Mouse (Mus musculus): ENCODE results near the gene Lss. TPM values are rescaled to one million over a fixed set of nuclear protein-coding genes. Genes with fewer than 3 reads are reported as not detected.

The Lss gene
- polyA plus RNA-seq, 1 experiment from 2014 or later = 15.8 TPM

- no peak for TF ChIP-seq CTCF (IDR thresholded peaks at IDR 0.05; ENCODE audit: low read depth)
- TF ChIP-seq EP300 (IDR thresholded peaks at IDR 0.05; ENCODE audit: low read depth) = no peak
- peaks cover 8% of the 10 kb centered on the region; the same call in 1 of the 2 replicates for H3K4me1 ChIP-seq (ENCODE audit: insufficient read depth)
- 34% methylated on average over 2 of the region's 2 CpGs for WGBS (ENCODE audit: insufficient replicate concordance)
- H3K27me3 ChIP-seq (ENCODE audit: insufficient read depth, low read length) = no peaks in the 10 kb centered on the region
- H3K9ac ChIP-seq (replicated peaks) = no peak overlapping the region
- no peaks in the 10 kb centered on the region for H3K36me3 ChIP-seq (replicated peaks; ENCODE audit: insufficient read depth, low read length)
- no peak for DNase-seq
- H3K9me3 ChIP-seq (ENCODE audit: low read length) = no peaks in the 10 kb centered on the region
- ATAC-seq = no peak
- H3K4me3 ChIP-seq (ENCODE audit: low read depth, low read length) = no peak overlapping the region
- no peak overlapping the region for H3K4me2 ChIP-seq (ENCODE audit: low read depth, low read length)
- H3K27ac ChIP-seq (ENCODE audit: low read depth) = no peak overlapping the region
Measured at GRCm38 (mm10) chr10:76571070-76571469, 39.7 kb downstream of the Lss start.

GRCm38 (mm10) chr10:76572151-76572550 lies 40.8 kb downstream of the Lss start:
- H3K36me3 ChIP-seq (replicated peaks; ENCODE audit: insufficient read depth, low read length) = no peaks in the 10 kb centered on the region
- H3K4me1 ChIP-seq (ENCODE audit: insufficient read depth) = peaks cover 8% of the 10 kb centered on the region; the same call in 1 of the 2 replicates
- no peaks in the 10 kb centered on the region for H3K27me3 ChIP-seq (ENCODE audit: insufficient read depth, low read length)
- no peak overlapping the region for H3K9ac ChIP-seq (replicated peaks)
- no peak overlapping the region for H3K4me2 ChIP-seq (ENCODE audit: low read depth, low read length)
- H3K9me3 ChIP-seq (ENCODE audit: low read length) = no peaks in the 10 kb centered on the region
- 75% methylated on average over 3 of the region's 3 CpGs for WGBS (ENCODE audit: insufficient replicate concordance)
- H3K27ac ChIP-seq (ENCODE audit: low read depth) = no peak overlapping the region
- no peak for DNase-seq
- TF ChIP-seq CTCF (IDR thresholded peaks at IDR 0.05; ENCODE audit: low read depth) = no peak
- TF ChIP-seq EP300 (IDR thresholded peaks at IDR 0.05; ENCODE audit: low read depth) = no peak
- no peak overlapping the region for H3K4me3 ChIP-seq (ENCODE audit: low read depth, low read length)
- no peak for ATAC-seq

DNA sequence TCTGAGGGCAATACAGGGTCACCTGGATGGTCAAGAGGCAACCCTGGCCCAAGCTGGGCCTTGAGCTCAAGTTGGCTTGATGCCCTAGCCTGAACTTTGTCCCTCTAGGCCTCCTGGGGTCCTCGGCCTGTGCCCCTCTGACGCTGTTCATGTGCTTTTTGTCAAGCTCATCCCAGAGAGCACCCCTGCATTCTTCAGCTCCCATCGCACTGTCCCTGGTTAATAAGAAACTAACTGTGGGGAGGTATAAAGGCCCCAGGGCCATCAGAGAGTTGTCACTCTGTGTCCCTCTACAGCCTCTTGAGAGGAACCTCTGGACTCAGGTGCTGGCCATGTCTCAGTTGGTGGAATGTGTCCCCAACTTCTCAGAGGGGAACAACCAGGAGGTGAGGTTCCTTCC lies 44.0 kb downstream of the Lss start, which contains the start of gene Ftcd:
Gene Ftcd, plus strand, starts transcription at position 275 of the 400 bp plus-strand sequence.
- peak within 1 kb of the TSS; percentile 93 for H3K27ac ChIP-seq (ENCODE audit: low read depth)
- H3K9me3 ChIP-seq (ENCODE audit: low read length) = no peaks in the 10 kb centered on the region
- WGBS (ENCODE audit: insufficient replicate concordance) = 62% methylated on average over 3 of the region's 3 CpGs
- H3K4me1 ChIP-seq (ENCODE audit: insufficient read depth) = peaks cover 8% of the 10 kb centered on the region; the same call in 1 of the 2 replicates
- ATAC-seq (peak; percentile 77), DNase-seq (peak; percentile 64)
- H3K9ac ChIP-seq (replicated peaks) = peak within 1 kb of the TSS; percentile 51
- TF ChIP-seq EP300 (IDR thresholded peaks at IDR 0.05; ENCODE audit: low read depth) (no peak; the same call in 1 of the 2 replicates), CTCF (IDR thresholded peaks at IDR 0.05; ENCODE audit: low read depth) (no peak)
- H3K36me3 ChIP-seq (replicated peaks; ENCODE audit: insufficient read depth, low read length) = no peaks in the 10 kb centered on the region; the same call in 1 of the 2 replicates
- H3K4me2 ChIP-seq (ENCODE audit: low read depth, low read length) = peak within 1 kb of the TSS; percentile 58
- H3K27me3 ChIP-seq (ENCODE audit: insufficient read depth, low read length) = no peaks in the 10 kb centered on the region
- peak within 1 kb of the TSS; percentile 26; the same call in 1 of the 2 replicates for H3K4me3 ChIP-seq (ENCODE audit: low read depth, low read length)

DNA sequence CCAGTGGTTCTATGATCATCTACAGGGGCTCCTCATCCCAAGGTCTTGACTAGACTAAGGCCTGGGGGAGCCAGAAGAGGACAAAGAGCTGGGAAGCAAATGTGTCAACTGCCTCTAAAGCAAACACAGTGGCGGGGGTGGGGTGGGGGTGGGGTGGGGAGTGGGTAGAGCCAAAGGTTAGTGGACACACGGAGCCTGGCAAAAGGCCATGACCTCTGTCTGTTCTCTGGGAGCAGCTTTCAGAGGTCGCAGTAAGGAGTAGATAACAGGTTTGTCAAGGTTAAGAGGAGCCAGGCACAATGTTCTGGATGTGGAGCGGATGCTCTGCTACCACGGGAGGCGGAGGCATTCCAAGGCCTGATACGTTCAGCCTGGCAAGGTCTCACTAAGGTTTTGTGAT lies 45.5 kb downstream of the Lss start:
- Histone ChIP-seq H3K4me3 (ENCODE audit: low read depth, low read length) (no peak overlapping the region), H3K27me3 (ENCODE audit: insufficient read depth, low read length) (no peaks in the 10 kb centered on the region), H3K9me3 (ENCODE audit: low read length) (no peaks in the 10 kb centered on the region), H3K27ac (ENCODE audit: low read depth) (peak overlapping the region; percentile 93), H3K4me1 (ENCODE audit: insufficient read depth) (peaks cover 8% of the 10 kb centered on the region; the same call in 1 of the 2 replicates), H3K9ac (replicated peaks) (no peak overlapping the region), H3K36me3 (replicated peaks; ENCODE audit: insufficient read depth, low read length) (no peaks in the 10 kb centered on the region; the same call in 1 of the 2 replicates), H3K4me2 (ENCODE audit: low read depth, low read length) (peak overlapping the region; percentile 58)
- ATAC-seq = peak; percentile 71
- DNase-seq = peak; percentile 85
- TF ChIP-seq CTCF (IDR thresholded peaks at IDR 0.05; ENCODE audit: low read depth) (no peak), EP300 (IDR thresholded peaks at IDR 0.05; ENCODE audit: low read depth) (no peak)
- 66% methylated on average over 7 of the region's 7 CpGs for WGBS (ENCODE audit: insufficient replicate concordance)

DNA sequence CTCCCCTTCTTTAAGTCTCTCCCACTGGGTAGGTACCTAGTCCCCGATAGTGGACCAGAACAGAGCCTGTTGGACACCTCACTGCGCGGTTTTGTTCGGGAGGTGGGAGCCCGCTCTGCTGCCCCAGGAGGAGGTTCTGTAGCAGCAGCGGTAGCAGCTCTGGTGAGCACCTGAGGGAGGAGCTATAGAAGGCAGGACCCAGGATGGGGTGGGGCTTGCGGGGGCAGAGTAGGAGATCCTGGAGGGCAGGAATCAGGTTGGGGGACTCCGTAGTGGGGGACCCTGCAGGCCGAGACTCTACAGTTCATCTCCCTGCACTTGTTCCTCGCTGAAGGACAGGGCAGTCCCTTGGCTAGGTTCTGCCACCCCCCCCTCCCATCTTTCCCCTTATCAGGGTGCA lies 52.8 kb downstream of the Lss start:
- peaks cover 8% of the 10 kb centered on the region; the same call in 1 of the 2 replicates for H3K36me3 ChIP-seq (replicated peaks; ENCODE audit: insufficient read depth, low read length)
- TF ChIP-seq CTCF (IDR thresholded peaks at IDR 0.05; ENCODE audit: low read depth) = no peak
- no peak for TF ChIP-seq EP300 (IDR thresholded peaks at IDR 0.05; ENCODE audit: low read depth)
- H3K4me3 ChIP-seq (ENCODE audit: low read depth, low read length) = no peak overlapping the region
- 23% methylated on average over 9 of the region's 10 CpGs for WGBS (ENCODE audit: insufficient replicate concordance)
- no peaks in the 10 kb centered on the region for H3K9me3 ChIP-seq (ENCODE audit: low read length)
- no peak overlapping the region for H3K27ac ChIP-seq (ENCODE audit: low read depth)
- DNase-seq (no peak), ATAC-seq (no peak)
- H3K4me2 ChIP-seq (ENCODE audit: low read depth, low read length) = no peak overlapping the region
- no peaks in the 10 kb centered on the region for H3K4me1 ChIP-seq (ENCODE audit: insufficient read depth)
- H3K27me3 ChIP-seq (ENCODE audit: insufficient read depth, low read length) = no peaks in the 10 kb centered on the region
- H3K9ac ChIP-seq (replicated peaks) = no peak overlapping the region

GRCm38 (mm10) chr10:76586190-76586589 lies 54.8 kb downstream of the Lss start:
- 35% methylated on average over 1 of the region's 1 CpGs for WGBS (ENCODE audit: insufficient replicate concordance)

More at GRCm38 (mm10) chr10:76586190-76586589, 54.8 kb downstream of the Lss start:
- TF ChIP-seq CTCF (IDR thresholded peaks at IDR 0.05; ENCODE audit: low read depth) (no peak), EP300 (IDR thresholded peaks at IDR 0.05; ENCODE audit: low read depth) (no peak)
- Histone ChIP-seq H3K27me3 (ENCODE audit: insufficient read depth, low read length) (no peaks in the 10 kb centered on the region), H3K36me3 (replicated peaks; ENCODE audit: insufficient read depth, low read length) (peaks cover 8% of the 10 kb centered on the region; the same call in 1 of the 2 replicates), H3K9me3 (ENCODE audit: low read length) (no peaks in the 10 kb centered on the region), H3K27ac (ENCODE audit: low read depth) (no peak overlapping the region), H3K4me2 (ENCODE audit: low read depth, low read length) (no peak overlapping the region), H3K4me3 (ENCODE audit: low read depth, low read length) (no peak overlapping the region), H3K9ac (replicated peaks) (no peak overlapping the region), H3K4me1 (ENCODE audit: insufficient read depth) (no peaks in the 10 kb centered on the region)
- no peak for ATAC-seq
- no peak for DNase-seq
